Mouse (Mus musculus) macrophage (primary cell): Measurements from ENCODE around the gene Cmip. TPM values are rescaled to one million over a fixed set of nuclear protein-coding genes. Genes with fewer than 3 reads are reported as not detected.

ENCODE experiments used
- H3K27ac ChIP-seq: fragments of 350-480 bp; formaldehyde crosslinking; 2 replicates; pipeline ENCODE4 v1.9.0; 2021
- H3K36me3 ChIP-seq: fragments of 350-480 bp; formaldehyde crosslinking; 2 replicates; pipeline ENCODE4 v1.9.0; 2021; ENCODE audit errors: inconsistent target
- H3K4me3 ChIP-seq: fragments of 350-480 bp; formaldehyde crosslinking; 2 replicates; pipeline ENCODE4 v1.9.0; 2021; ENCODE audit errors: inconsistent target
- H3K79me2 ChIP-seq: fragments of 350-480 bp; formaldehyde crosslinking; 2 replicates; pipeline ENCODE4 v1.9.0; 2021; ENCODE audit errors: inconsistent target
- WGBS: methylation state at CpG from one replicate; pipeline ENCODE4 v1.1.7; 2026; ENCODE audit warnings: inconsistent platforms; ENCODE audit not compliant: missing documents; 5-methylcytosine and 5-hydroxymethylcytosine counted together
- polyA plus RNA-seq: library from polyadenylated mRNA; stranded (reverse); fragments of 250-400 nt; gene quantifications from 3 replicates; pipeline ENCODE4 v1.2.4, GENCODE M21; 2018; ENCODE audit warnings: inconsistent platforms
- total RNA-seq, 78 experiments: library from RNA; depleted of rRNA; stranded (reverse); fragments of 250-400 nt; gene quantifications; 1 replicate in 9 of 78; 2 replicates in 24 of 78; 3 replicates in 43 of 78; 4 replicates in 2 of 78; pipeline ENCODE4 v1.2.4; 2018; ENCODE audit warnings: inconsistent platforms in 56 of 78

Cmip gene
- total RNA-seq (2018; cell fraction: chromatin; rRNA removed): 100 to 1,000 TPM in 23 of 26 experiments, 10 to 100 TPM in 3; 61.7 to 168 (median 115) TPM
- 10 to 100 TPM; 66.7 to 95.6 (median 83.4) TPM for total RNA-seq (2018; cell fraction: cytosol; rRNA removed)
- 10 to 100 TPM; 49.1 to 97.6 (median 85.9) TPM for total RNA-seq (2018; cell fraction: nucleus; rRNA removed)
- polyA plus RNA-seq: 47.6 to 64.8 TPM (median 62.8 TPM) in 3 replicates

- Histone ChIP-seq H3K27ac (peak within 1 kb of the TSS; percentile 92), H3K4me3 (peak within 1 kb of the TSS; percentile 83), H3K36me3 (no peaks in the 10 kb centered on the region), H3K79me2 (peaks cover 53% of the 10 kb centered on the region)
- WGBS: under 1% methylated on average over 65 of the region's 65 CpGs
Measured at GRCm38 (mm10) chr8:117257029-117257820, at the start of gene Cmip. Gene Cmip (plus strand): TSS chr8:117257064.

- H3K36me3 ChIP-seq: peaks cover 3% of the 10 kb centered on the region; the same call in 1 of the 2 replicates
- WGBS: 10% methylated on average over 12 of the region's 12 CpGs
- H3K27ac ChIP-seq: peak overlapping the region; percentile 46
- H3K79me2 ChIP-seq: no peaks in the 10 kb centered on the region
- H3K4me3 ChIP-seq: no peak overlapping the region
Measured at GRCm38 (mm10) chr8:117209150-117209549, 47.7 kb upstream of the Cmip start.

GRCm38 (mm10) chr8:117212100-117212499, 44.8 kb upstream of the Cmip start:
- no peak overlapping the region for H3K4me3 ChIP-seq
- no peaks in the 10 kb centered on the region for H3K36me3 ChIP-seq
- 96% methylated on average over 11 of the region's 11 CpGs for WGBS
- no peak overlapping the region for H3K27ac ChIP-seq
- no peaks in the 10 kb centered on the region for H3K79me2 ChIP-seq

GRCm38 (mm10) chr8:117217724-117218123, 39.1 kb upstream of the Cmip start:
- H3K36me3 ChIP-seq: no peaks in the 10 kb centered on the region
- no peak overlapping the region for H3K27ac ChIP-seq
- H3K79me2 ChIP-seq: no peaks in the 10 kb centered on the region
- no peak overlapping the region for H3K4me3 ChIP-seq
- WGBS: 86% methylated on average over 2 of the region's 2 CpGs

- 79% methylated on average over 4 of the region's 6 CpGs for whole genome bisulfite sequencing
- Histone ChIP-seq H3K79me2 (no peaks in the 10 kb centered on the region), H3K27ac (no peak overlapping the region), H3K4me3 (no peak overlapping the region), H3K36me3 (no peaks in the 10 kb centered on the region)
Measured at GRCm38 (mm10) chr8:117222396-117222795, 34.5 kb upstream of the Cmip start.

GRCm38 (mm10) chr8:117224630-117225029, 32.2 kb upstream of the Cmip start:
- peak overlapping the region; percentile 8; the same call in 1 of the 2 replicates for H3K4me3 ChIP-seq
- H3K27ac ChIP-seq: peak overlapping the region; percentile 27; the same call in 1 of the 2 replicates
- no peaks in the 10 kb centered on the region for H3K36me3 ChIP-seq
- WGBS: 11% methylated on average over 9 of the region's 9 CpGs
- H3K79me2 ChIP-seq: no peaks in the 10 kb centered on the region

- Histone ChIP-seq H3K4me3 (no peak overlapping the region), H3K27ac (no peak overlapping the region), H3K36me3 (no peaks in the 10 kb centered on the region), H3K79me2 (no peaks in the 10 kb centered on the region)
- 94% methylated on average over 12 of the region's 12 CpGs for WGBS
Measured at GRCm38 (mm10) chr8:117226306-117226705, 30.6 kb upstream of the Cmip start.

- no peak overlapping the region for H3K4me3 ChIP-seq
- WGBS: 38% methylated on average over 2 of the region's 2 CpGs
- H3K27ac ChIP-seq: no peak overlapping the region
- H3K79me2 ChIP-seq: no peaks in the 10 kb centered on the region
- H3K36me3 ChIP-seq: no peaks in the 10 kb centered on the region
Measured at GRCm38 (mm10) chr8:117227339-117227738, 29.5 kb upstream of the Cmip start.

GRCm38 (mm10) chr8:117233199-117233598, 23.7 kb upstream of the Cmip start:
- no peaks in the 10 kb centered on the region for H3K36me3 ChIP-seq
- H3K27ac ChIP-seq: no peak overlapping the region
- no peak overlapping the region for H3K4me3 ChIP-seq
- no peaks in the 10 kb centered on the region for H3K79me2 ChIP-seq
- 59% methylated on average over 7 of the region's 7 CpGs for WGBS

GRCm38 (mm10) chr8:117236531-117236930, 20.3 kb upstream of the Cmip start:
- Histone ChIP-seq H3K36me3 (no peaks in the 10 kb centered on the region), H3K79me2 (no peaks in the 10 kb centered on the region), H3K27ac (no peak overlapping the region), H3K4me3 (no peak overlapping the region)
- WGBS: 97% methylated on average over 4 of the region's 4 CpGs

- Histone ChIP-seq H3K79me2 (no peaks in the 10 kb centered on the region), H3K4me3 (no peak overlapping the region), H3K27ac (peak overlapping the region; percentile 28; the same call in 1 of the 2 replicates), H3K36me3 (no peaks in the 10 kb centered on the region)
- 91% methylated on average over 5 of the region's 5 CpGs for WGBS
Measured at GRCm38 (mm10) chr8:117240326-117240725, 16.5 kb upstream of the Cmip start.

GRCm38 (mm10) chr8:117240841-117241494, 15.9 kb upstream of the Cmip start:
- WGBS: 48% methylated on average over 5 of the region's 5 CpGs
- H3K27ac ChIP-seq: peak overlapping the region; percentile 28
- H3K79me2 ChIP-seq: no peaks in the 10 kb centered on the region
- H3K36me3 ChIP-seq: no peaks in the 10 kb centered on the region
- no peak overlapping the region for H3K4me3 ChIP-seq

- Histone ChIP-seq H3K79me2 (no peaks in the 10 kb centered on the region), H3K36me3 (no peaks in the 10 kb centered on the region), H3K27ac (no peak overlapping the region), H3K4me3 (no peak overlapping the region)
- WGBS: 91% methylated on average over 3 of the region's 3 CpGs
Measured at GRCm38 (mm10) chr8:117241848-117242247, 15.0 kb upstream of the Cmip start.

GRCm38 (mm10) chr8:117242286-117242685, 14.6 kb upstream of the Cmip start:
- Histone ChIP-seq H3K4me3 (no peak overlapping the region), H3K27ac (no peak overlapping the region), H3K79me2 (no peaks in the 10 kb centered on the region), H3K36me3 (no peaks in the 10 kb centered on the region)
- 95% methylated on average over 6 of the region's 6 CpGs for WGBS

- 87% methylated on average over 5 of the region's 6 CpGs for WGBS
- no peak overlapping the region for H3K27ac ChIP-seq
- H3K79me2 ChIP-seq: no peaks in the 10 kb centered on the region
- H3K36me3 ChIP-seq: no peaks in the 10 kb centered on the region
- H3K4me3 ChIP-seq: no peak overlapping the region
Measured at GRCm38 (mm10) chr8:117244601-117245000, 12.3 kb upstream of the Cmip start.
